Mouse (Mus musculus) megakaryocyte, embryonic 14.5 days (primary cell): ENCODE results near the gene Nf1.

Experiments used
- FLI1 ChIP-seq: IDR thresholded peaks from 2 replicates; pipeline ENCODE4 v1.6.1; 2012; ENCODE audit warnings: low read length, inconsistent platforms, mixed read lengths
- GATA1 ChIP-seq: IDR thresholded peaks from 3 replicates; pipeline ENCODE4 v1.6.1; 2012; ENCODE audit warnings: mixed read lengths, low read length, inconsistent platforms, borderline replicate concordance

DNA sequence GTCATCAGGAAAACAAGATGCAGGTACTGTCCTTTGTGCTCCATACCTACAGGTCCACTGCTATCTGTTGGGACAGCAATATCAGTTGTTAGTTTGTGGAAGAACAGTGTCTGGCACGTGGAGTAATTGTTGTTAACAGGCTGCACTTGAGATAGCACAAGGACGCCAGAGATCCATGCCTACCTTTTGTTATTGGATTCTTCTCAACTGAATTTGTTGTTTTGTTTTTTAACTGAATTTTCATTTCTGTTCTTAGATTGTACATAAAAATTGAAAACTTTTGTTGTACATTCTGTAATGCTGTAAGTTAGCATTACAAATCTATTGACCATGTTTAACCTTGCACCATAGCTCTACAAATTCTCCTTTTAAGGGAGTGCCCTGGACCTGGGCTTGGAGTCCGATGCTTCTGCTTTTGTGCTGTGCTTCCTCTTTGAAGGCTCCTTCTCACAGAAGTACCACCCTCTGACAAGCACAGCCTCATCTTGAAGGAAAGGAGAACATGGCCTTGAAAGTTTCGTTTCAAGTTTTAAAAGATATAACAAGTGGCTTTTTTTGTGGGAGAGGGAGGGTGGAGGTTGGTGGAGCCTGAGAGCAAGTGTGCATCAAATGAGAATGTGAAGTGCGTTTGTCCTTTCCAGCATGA, 188.4 kb downstream of the Nf1 start:
- TF ChIP-seq GATA1 (no peak), FLI1 (no peak)
